Mouse (Mus musculus): ENCODE data around the gene Zbtb8os. TPM values are rescaled to one million over a fixed set of nuclear protein-coding genes. Genes with fewer than 3 reads are reported as not detected.

Zbtb8os gene
- total and polyA plus RNA-seq, 2 experiments from 2014 or later: 5.7 to 23.5 TPM

- Histone ChIP-seq H3K36me3 (ENCODE audit: insufficient read depth, low read length) (no peaks in the 10 kb centered on the region), H3K4me2 (ENCODE audit: low read depth, low read length) (no peak overlapping the region), H3K27ac (no peak overlapping the region), H3K4me1 (ENCODE audit: insufficient read depth, low read length) (no peaks in the 10 kb centered on the region), H3K4me3 (ENCODE audit: low read length) (no peak overlapping the region), H3K27me3 (ENCODE audit: insufficient read depth, low read length) (no peaks in the 10 kb centered on the region), H3K9ac (replicated peaks; ENCODE audit: low read length) (no peak overlapping the region), H3K9me3 (ENCODE audit: low read length) (no peaks in the 10 kb centered on the region)
- ATAC-seq (no peak), DNase-seq (ENCODE audit: low spot score) (no peak)
- no peak for TF ChIP-seq CTCF (IDR thresholded peaks at IDR 0.05; ENCODE audit: low read depth)
- 82% methylated on average over 13 of the region's 14 CpGs for WGBS
Measured at GRCm38 (mm10) chr4:129390216-129390743, 54.8 kb downstream of the Zbtb8os start.

- Histone ChIP-seq H3K9me3 (ENCODE audit: low read length) (no peaks in the 10 kb centered on the region), H3K36me3 (ENCODE audit: insufficient read depth, low read length) (no peaks in the 10 kb centered on the region), H3K9ac (replicated peaks; ENCODE audit: low read length) (no peak overlapping the region), H3K4me3 (ENCODE audit: low read length) (no peak overlapping the region), H3K4me2 (ENCODE audit: low read depth, low read length) (no peak overlapping the region), H3K27ac (no peak overlapping the region), H3K27me3 (ENCODE audit: insufficient read depth, low read length) (no peaks in the 10 kb centered on the region), H3K4me1 (ENCODE audit: insufficient read depth, low read length) (no peaks in the 10 kb centered on the region)
- DNase-seq (ENCODE audit: low spot score): no peak
- 85% methylated on average over 7 of the region's 7 CpGs for WGBS
- no peak for TF ChIP-seq CTCF (IDR thresholded peaks at IDR 0.05; ENCODE audit: low read depth)
- ATAC-seq: no peak
Measured at GRCm38 (mm10) chr4:129390936-129391557, 55.6 kb downstream of the Zbtb8os start.

- no peak overlapping the region for H3K4me2 ChIP-seq (ENCODE audit: low read depth, low read length)
- 36% methylated on average over 12 of the region's 12 CpGs for WGBS
- no peak for DNase-seq (ENCODE audit: low spot score)
- H3K9me3 ChIP-seq (ENCODE audit: low read length): no peaks in the 10 kb centered on the region
- H3K4me1 ChIP-seq (ENCODE audit: insufficient read depth, low read length): no peaks in the 10 kb centered on the region
- no peak for ATAC-seq
- H3K27ac ChIP-seq: no peak overlapping the region
- TF ChIP-seq CTCF (IDR thresholded peaks at IDR 0.05; ENCODE audit: low read depth): no peak
- no peak overlapping the region for H3K9ac ChIP-seq (replicated peaks; ENCODE audit: low read length)
- no peak overlapping the region for H3K4me3 ChIP-seq (ENCODE audit: low read length)
- no peaks in the 10 kb centered on the region for H3K27me3 ChIP-seq (ENCODE audit: insufficient read depth, low read length)
- H3K36me3 ChIP-seq (ENCODE audit: insufficient read depth, low read length): no peaks in the 10 kb centered on the region
Measured at GRCm38 (mm10) chr4:129394089-129394870, 58.8 kb downstream of the Zbtb8os start.

DNA sequence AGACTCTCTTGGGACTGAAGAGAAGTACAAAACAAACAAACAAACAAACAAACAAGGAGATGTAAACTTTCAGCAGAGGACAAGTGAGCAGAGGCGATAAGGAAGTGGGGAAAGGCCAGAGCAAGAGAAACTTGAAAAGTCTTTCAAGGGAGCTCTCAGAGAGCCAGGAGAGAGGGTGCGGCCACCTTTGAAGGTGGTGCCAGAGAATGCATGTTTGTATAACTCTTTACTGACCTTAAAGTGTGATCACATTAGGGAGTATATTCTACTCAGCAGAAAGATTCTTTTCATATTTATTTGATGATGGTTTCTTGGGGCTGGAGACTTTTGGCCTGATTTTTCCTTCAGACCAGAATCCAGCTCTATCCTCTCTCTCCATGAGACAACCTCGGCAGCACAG is 61.5 kb downstream of the Zbtb8os start:
- no peak for TF ChIP-seq CTCF (IDR thresholded peaks at IDR 0.05; ENCODE audit: low read depth)
- no peaks in the 10 kb centered on the region for H3K9me3 ChIP-seq (ENCODE audit: low read length)
- H3K4me2 ChIP-seq (ENCODE audit: low read depth, low read length): no peak overlapping the region
- H3K36me3 ChIP-seq (ENCODE audit: insufficient read depth, low read length): no peaks in the 10 kb centered on the region
- no peak overlapping the region for H3K27ac ChIP-seq
- H3K4me1 ChIP-seq (ENCODE audit: insufficient read depth, low read length): no peaks in the 10 kb centered on the region
- WGBS: 88% methylated on average over 3 of the region's 3 CpGs
- H3K9ac ChIP-seq (replicated peaks; ENCODE audit: low read length): no peak overlapping the region
- no peaks in the 10 kb centered on the region for H3K27me3 ChIP-seq (ENCODE audit: insufficient read depth, low read length)
- ATAC-seq (no peak), DNase-seq (ENCODE audit: low spot score) (no peak)
- H3K4me3 ChIP-seq (ENCODE audit: low read length): no peak overlapping the region

GRCm38 (mm10) chr4:129399813-129400212 is 64.3 kb downstream of the Zbtb8os start:
- Histone ChIP-seq H3K27ac (no peak overlapping the region), H3K4me2 (ENCODE audit: low read depth, low read length) (no peak overlapping the region), H3K9me3 (ENCODE audit: low read length) (no peaks in the 10 kb centered on the region), H3K4me1 (ENCODE audit: insufficient read depth, low read length) (no peaks in the 10 kb centered on the region), H3K4me3 (ENCODE audit: low read length) (no peak overlapping the region), H3K36me3 (ENCODE audit: insufficient read depth, low read length) (no peaks in the 10 kb centered on the region), H3K9ac (replicated peaks; ENCODE audit: low read length) (no peak overlapping the region), H3K27me3 (ENCODE audit: insufficient read depth, low read length) (no peaks in the 10 kb centered on the region)
- ATAC-seq (no peak), DNase-seq (ENCODE audit: low spot score) (no peak)
- WGBS: 81% methylated on average over 4 of the region's 4 CpGs
- TF ChIP-seq CTCF (IDR thresholded peaks at IDR 0.05; ENCODE audit: low read depth): no peak

Other genes starting within 250 kb of the Zbtb8os start
- not detected in 2 replicates for gene Tmem54, start 230.1 kb upstream of the Zbtb8os start, total RNA-seq (2014; rRNA removed)
- 0.19 and 0.39 TPM in 2 replicates for gene Tmem54, start 230.1 kb upstream of the Zbtb8os start, polyA plus RNA-seq (2015; fragmentation: Nextera tagmentation; extraction: Ambion mirVana)
- gene Hpca, start 213.7 kb upstream of the Zbtb8os start, total RNA-seq (2014; rRNA removed): 270 and 290 TPM in 2 replicates
- 179 and 202 TPM in 2 replicates for gene Hpca, start 213.7 kb upstream of the Zbtb8os start, polyA plus RNA-seq (2015; fragmentation: Nextera tagmentation; extraction: Ambion mirVana)
- 33.5 and 38.4 TPM in 2 replicates for gene Fndc5, start 198.7 kb upstream of the Zbtb8os start, total RNA-seq (2014; rRNA removed)
- gene Fndc5, start 198.7 kb upstream of the Zbtb8os start, polyA plus RNA-seq (2015; fragmentation: Nextera tagmentation; extraction: Ambion mirVana): 19.6 and 20.1 TPM in 2 replicates
- 35.9 and 36.8 TPM in 2 replicates for gene S100pbp, start 146.0 kb upstream of the Zbtb8os start, total RNA-seq (2014; rRNA removed)
- gene S100pbp, start 146.0 kb upstream of the Zbtb8os start, polyA plus RNA-seq (2015; fragmentation: Nextera tagmentation; extraction: Ambion mirVana): 16.2 and 16.9 TPM in 2 replicates
- gene Yars, start 145.9 kb upstream of the Zbtb8os start, total RNA-seq (2014; rRNA removed): 56.0 and 79.6 TPM in 2 replicates
- 101 and 102 TPM in 2 replicates for gene Yars, start 145.9 kb upstream of the Zbtb8os start, polyA plus RNA-seq (2015; fragmentation: Nextera tagmentation; extraction: Ambion mirVana)
- 23.1 and 29.0 TPM in 2 replicates for gene C77080, start 74.3 kb upstream of the Zbtb8os start, total RNA-seq (2014; rRNA removed)
- gene C77080, start 74.3 kb upstream of the Zbtb8os start, polyA plus RNA-seq (2015; fragmentation: Nextera tagmentation; extraction: Ambion mirVana): 4.9 and 5.3 TPM in 2 replicates
- gene Sync, start 48.1 kb upstream of the Zbtb8os start, total RNA-seq (2014; rRNA removed): 1.9 and 3.3 TPM in 2 replicates
- 1.9 and 2.0 TPM in 2 replicates for gene Sync, start 48.1 kb upstream of the Zbtb8os start, polyA plus RNA-seq (2015; fragmentation: Nextera tagmentation; extraction: Ambion mirVana)
- 71.3 and 83.2 TPM in 2 replicates for gene Rbbp4, start 325 bp upstream of the Zbtb8os start, total RNA-seq (2014; rRNA removed)
- 234 and 236 TPM in 2 replicates for gene Rbbp4, start 325 bp upstream of the Zbtb8os start, polyA plus RNA-seq (2015; fragmentation: Nextera tagmentation; extraction: Ambion mirVana)
- 26.9 and 29.6 TPM in 2 replicates for gene Zbtb8a, start 42.4 kb downstream of the Zbtb8os start, total RNA-seq (2014; rRNA removed)
- 14.9 and 15.3 TPM in 2 replicates for gene Zbtb8a, start 42.4 kb downstream of the Zbtb8os start, polyA plus RNA-seq (2015; fragmentation: Nextera tagmentation; extraction: Ambion mirVana)
- gene Zbtb8b, start 105.2 kb downstream of the Zbtb8os start, total RNA-seq (2014; rRNA removed): 9.7 and 15.3 TPM in 2 replicates
- 11.3 and 12.9 TPM in 2 replicates for gene Zbtb8b, start 105.2 kb downstream of the Zbtb8os start, polyA plus RNA-seq (2015; fragmentation: Nextera tagmentation; extraction: Ambion mirVana)
- gene Bsdc1, start 125.9 kb downstream of the Zbtb8os start, total RNA-seq (2014; rRNA removed): 55.2 and 60.6 TPM in 2 replicates
- 25.3 and 27.1 TPM in 2 replicates for gene Bsdc1, start 125.9 kb downstream of the Zbtb8os start, polyA plus RNA-seq (2015; fragmentation: Nextera tagmentation; extraction: Ambion mirVana)
- gene Tssk3, start 155.3 kb downstream of the Zbtb8os start, total RNA-seq (2014; rRNA removed): not detected in 2 replicates
- gene Tssk3, start 155.3 kb downstream of the Zbtb8os start, polyA plus RNA-seq (2015; fragmentation: Nextera tagmentation; extraction: Ambion mirVana): 1.1 and 1.3 TPM in 2 replicates
- 3.9 TPM in 1 of 2 replicates, not detected in the other for gene Fam229a, start 155.5 kb downstream of the Zbtb8os start, total RNA-seq (2014; rRNA removed)
- gene Fam229a, start 155.5 kb downstream of the Zbtb8os start, polyA plus RNA-seq (2015; fragmentation: Nextera tagmentation; extraction: Ambion mirVana): 3.0 and 3.1 TPM in 2 replicates
- 1,438 and 1,538 TPM in 2 replicates for gene Marcksl1, start 177.9 kb downstream of the Zbtb8os start, total RNA-seq (2014; rRNA removed)
- 1,583 and 1,620 TPM in 2 replicates for gene Marcksl1, start 177.9 kb downstream of the Zbtb8os start, polyA plus RNA-seq (2015; fragmentation: Nextera tagmentation; extraction: Ambion mirVana)
- 20.7 and 38.0 TPM in 2 replicates for gene Hdac1, start 207.0 kb downstream of the Zbtb8os start, total RNA-seq (2014; rRNA removed)
- gene Hdac1, start 207.0 kb downstream of the Zbtb8os start, polyA plus RNA-seq (2015; fragmentation: Nextera tagmentation; extraction: Ambion mirVana): 56.6 and 62.1 TPM in 2 replicates
- 10.1 and 12.5 TPM in 2 replicates for gene Lck, start 237.9 kb downstream of the Zbtb8os start, total RNA-seq (2014; rRNA removed)
- gene Lck, start 237.9 kb downstream of the Zbtb8os start, polyA plus RNA-seq (2015; fragmentation: Nextera tagmentation; extraction: Ambion mirVana): 12.2 and 13.0 TPM in 2 replicates
- not detected in 2 replicates for gene Fam167b, start 242.9 kb downstream of the Zbtb8os start, total RNA-seq (2014; rRNA removed)
- 0.33 and 0.48 TPM in 2 replicates for gene Fam167b, start 242.9 kb downstream of the Zbtb8os start, polyA plus RNA-seq (2015; fragmentation: Nextera tagmentation; extraction: Ambion mirVana)

All from hindbrain, postnatal 0 days (tissue).